Mouse (Mus musculus) liver, embryonic 14.5 days (tissue): ENCODE measurements around the gene Per1.

ENCODE experiments used
- CTCF ChIP-seq: IDR thresholded peaks from 2 replicates; pipeline ENCODE4 v1.5.1; 2016; ENCODE audit warnings: antibody characterized with exemption, low read depth, control low read depth
- EP300 ChIP-seq: IDR thresholded peaks from 2 replicates; pipeline ENCODE4 v1.6.1; 2016; ENCODE audit warnings: antibody characterized with exemption, low read depth

- TF ChIP-seq EP300 = no peak
- no peak for TF ChIP-seq CTCF
Observed at GRCm38 (mm10) chr11:69061255-69061912, 33.6 kb upstream of the Per1 start.
